In genomic region chr5:118459391-118459792, GRCm38 (mm10) we compare ENCODE assay signal across 8 mouse cellular contexts.
DNase-seq lines count a peak whose midpoint lies in the region; ATAC-seq and TF ChIP-seq lines count a peak whose summit lies in the region.

No protein-coding gene starts in this region.

- intact Hi-C loops in left cerebral cortex, postnatal 14 days (cut with DNase I), result no loop called here

- H3K4me3 ChIP-seq in forebrain, embryonic 11.5 days (ENCODE audit: low read depth, low read length), result peak overlapping the region; percentile 19
- H3K4me3 ChIP-seq in hindbrain, postnatal 0 days (ENCODE audit: low read length), result peak overlapping the region; percentile 21

- H3K9me3 ChIP-seq in forebrain, embryonic 11.5 days (ENCODE audit: control insufficient read depth, low read length), result no peaks in the 10 kb centered on the region
- no peaks in the 10 kb centered on the region for H3K9me3 ChIP-seq in hindbrain, postnatal 0 days (ENCODE audit: low read length)

- H3K27me3 ChIP-seq in forebrain, embryonic 11.5 days (ENCODE audit: control insufficient read depth, insufficient read depth, low read length), result no peaks in the 10 kb centered on the region; the same call in 1 of the 2 replicates
- no peaks in the 10 kb centered on the region; the same call in 1 of the 2 replicates for H3K27me3 ChIP-seq in hindbrain, postnatal 0 days (ENCODE audit: insufficient read depth, low read length)

- no peaks in the 10 kb centered on the region for H3K36me3 ChIP-seq in forebrain, embryonic 11.5 days (ENCODE audit: control insufficient read depth, insufficient read depth, low read length)
- H3K36me3 ChIP-seq in hindbrain, postnatal 0 days (ENCODE audit: insufficient read depth, low read length), result no peaks in the 10 kb centered on the region

- peak; percentile 14 for DNase-seq in right cerebral cortex, postnatal 25 days
- DNase-seq in right cerebral cortex, postnatal 36 days (ENCODE audit: low spot score in 2 of 2), result no peak
- peak; percentile 82 for DNase-seq in forebrain, embryonic 11.5 days (ENCODE audit: low spot score)
- peak; percentile 57 for DNase-seq in hindbrain, postnatal 0 days (ENCODE audit: low spot score)
- DNase-seq in lung, postnatal 14 days, result peak; percentile 36
- DNase-seq in urinary bladder, adult 2 months (ENCODE audit: low spot score), result peak; percentile 34
- DNase-seq in c-Kit-positive CD71-positive TER-119-positive erythroid progenitor cells, embryonic 14.5 days (ENCODE audit: low spot score), result no peak
- no peak for DNase-seq in left cerebral cortex, postnatal 14 days (ENCODE audit: low spot score in 2 of 2)

- H3K4me1 ChIP-seq in forebrain, embryonic 11.5 days (replicated peaks; ENCODE audit: control insufficient read depth, insufficient read depth, low read length), result peaks cover 3% of the 10 kb centered on the region; the same call in 1 of the 2 replicates
- peaks cover 8% of the 10 kb centered on the region; the same call in 1 of the 2 replicates for H3K4me1 ChIP-seq in hindbrain, postnatal 0 days (ENCODE audit: insufficient read depth, low read length)

- TF ChIP-seq CTCF in hindbrain, postnatal 0 days (IDR thresholded peaks at IDR 0.05; ENCODE audit: low read depth), result peak; percentile 16; the same call in 1 of the 2 replicates

- peak overlapping the region; percentile 54 for H3K4me2 ChIP-seq in forebrain, embryonic 11.5 days (ENCODE audit: low read depth, low read length, severe bottlenecking)
- peak overlapping the region; percentile 56 for H3K4me2 ChIP-seq in hindbrain, postnatal 0 days (ENCODE audit: low read depth, low read length)

- WGBS in forebrain, embryonic 11.5 days, result under 1% methylated on average over 12 of the region's 12 CpGs
- WGBS in hindbrain, postnatal 0 days, result 4% methylated on average over 12 of the region's 12 CpGs

- peak overlapping the region; percentile 39 for H3K9ac ChIP-seq in forebrain, embryonic 11.5 days (ENCODE audit: low read length)
- no peak overlapping the region for H3K9ac ChIP-seq in hindbrain, postnatal 0 days (replicated peaks; ENCODE audit: low read length)

- peak; percentile 78 for ATAC-seq in forebrain, embryonic 11.5 days (replicated peaks; ENCODE audit: low FRiP score)
- ATAC-seq in hindbrain, postnatal 0 days, result peak; percentile 79

- H3K27ac ChIP-seq in forebrain, embryonic 11.5 days (ENCODE audit: low read depth, low read length), result peak overlapping the region; percentile 78
- no peak overlapping the region for H3K27ac ChIP-seq in hindbrain, postnatal 0 days

Comparison
In these comparisons a context has a peak if more than half of its experiments do, and no peak if none do; other contexts are left out.
1. DNase-seq: peak in right cerebral cortex, postnatal 25 days (single experiment), forebrain, embryonic 11.5 days (single experiment), hindbrain, postnatal 0 days (single experiment), lung, postnatal 14 days (single experiment) and urinary bladder, adult 2 months (single experiment); none in right cerebral cortex, postnatal 36 days (0 of 2), c-Kit-positive CD71-positive TER-119-positive erythroid progenitor cells, embryonic 14.5 days (single experiment) and left cerebral cortex, postnatal 14 days (0 of 2).